7 mouse cellular contexts compared by ENCODE assay signal in the genomic region with DNA sequence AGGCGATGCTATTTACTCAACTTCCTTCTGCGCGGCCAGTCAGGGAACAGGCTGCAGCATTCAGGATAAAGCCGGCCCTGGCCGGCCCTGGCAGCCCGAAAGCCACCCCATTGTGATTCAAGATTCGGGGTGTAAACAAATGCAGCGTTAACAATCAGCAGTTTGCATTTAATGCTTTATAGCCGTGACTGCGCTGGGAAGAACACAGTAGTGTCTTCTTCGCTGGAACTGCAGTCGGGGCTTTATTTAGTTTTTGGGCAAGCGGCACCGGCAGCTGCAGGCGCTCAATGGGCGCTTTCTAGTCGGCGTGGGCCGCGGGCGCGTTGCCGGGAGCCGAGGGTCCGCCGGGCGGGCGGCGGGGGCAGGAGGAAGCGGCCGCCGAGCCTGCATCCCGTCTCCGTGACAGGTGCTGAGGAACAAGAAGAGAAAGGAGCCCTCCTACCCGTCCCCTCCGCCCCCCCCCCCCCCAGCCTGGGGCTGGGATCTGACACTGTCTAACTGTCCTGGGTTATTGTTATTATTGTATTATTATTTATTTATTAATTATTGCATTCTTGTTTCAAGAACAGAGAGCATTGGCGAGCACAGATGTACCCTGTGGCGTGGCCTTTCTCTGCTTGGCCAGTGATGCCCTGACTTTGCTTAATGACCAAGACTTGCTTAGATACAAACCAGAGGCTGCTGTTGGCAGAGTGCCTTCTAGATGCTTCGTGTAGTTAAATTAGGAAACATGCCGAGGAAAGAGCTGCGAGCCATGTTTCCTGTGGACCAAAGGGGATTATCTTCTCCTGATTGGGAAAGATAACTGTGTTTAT. TPM values are rescaled to one million over a fixed set of nuclear protein-coding genes. Genes with fewer than 3 reads are reported as not detected.
DNase-seq lines count a peak whose midpoint lies in the region; ATAC-seq and TF ChIP-seq lines count a peak whose summit lies in the region.

No protein-coding gene starts in this region.

- DNase-seq in brain, embryonic 14.5 days (ENCODE audit: low read depth): peak; percentile 93
- DNase-seq in spleen, postnatal 36 days (ENCODE audit: low spot score in 2 of 2): peak; percentile 11 to 14

- H3K4me2 ChIP-seq in heart, embryonic 11.5 days: peak overlapping the region; percentile 65
- peak overlapping the region; percentile 67 for H3K4me2 ChIP-seq in kidney, embryonic 14.5 days (replicated peaks; ENCODE audit: low read depth, low read length)
- H3K4me2 ChIP-seq in limb, embryonic 12.5 days: peak overlapping the region; percentile 75
- H3K4me2 ChIP-seq in midbrain, embryonic 12.5 days (replicated peaks): peak overlapping the region; percentile 57

- peak overlapping the region; percentile 22 for H3K4me3 ChIP-seq in embryonic fibroblast, embryonic 13.5 days (ENCODE audit: insufficient read depth, low read length)
- H3K4me3 ChIP-seq in heart, embryonic 11.5 days (ENCODE audit: low read depth, low read length): peak overlapping the region; percentile 49
- H3K4me3 ChIP-seq in kidney, embryonic 14.5 days (ENCODE audit: low read length): peak overlapping the region; percentile 36
- H3K4me3 ChIP-seq in limb, embryonic 12.5 days (replicated peaks): peak overlapping the region; percentile 45
- H3K4me3 ChIP-seq in midbrain, embryonic 12.5 days: peak overlapping the region; percentile 42

- no peak overlapping the region for H3K27ac ChIP-seq in embryonic fibroblast, embryonic 13.5 days (ENCODE audit: insufficient read depth, low read length)
- no peak overlapping the region for H3K27ac ChIP-seq in heart, embryonic 11.5 days (ENCODE audit: low read depth, low read length)
- no peak overlapping the region for H3K27ac ChIP-seq in kidney, embryonic 14.5 days (ENCODE audit: low read depth, low read length)
- H3K27ac ChIP-seq in limb, embryonic 12.5 days: no peak overlapping the region
- peak overlapping the region; percentile 90 for H3K27ac ChIP-seq in midbrain, embryonic 12.5 days (replicated peaks)

- H3K36me3 ChIP-seq in heart, embryonic 11.5 days (ENCODE audit: control insufficient read depth, insufficient read depth, low read length): no peaks in the 10 kb centered on the region
- no peaks in the 10 kb centered on the region for H3K36me3 ChIP-seq in kidney, embryonic 14.5 days (ENCODE audit: control insufficient read depth, insufficient read depth, low read length)
- H3K36me3 ChIP-seq in limb, embryonic 12.5 days: no peaks in the 10 kb centered on the region
- no peaks in the 10 kb centered on the region for H3K36me3 ChIP-seq in midbrain, embryonic 12.5 days

- WGBS in heart, embryonic 11.5 days (ENCODE audit: insufficient replicate concordance): under 1% methylated on average over 41 of the region's 41 CpGs
- WGBS in kidney, embryonic 14.5 days: 2% methylated on average over 40 of the region's 41 CpGs
- 3% methylated on average over 41 of the region's 41 CpGs for WGBS in limb, embryonic 12.5 days
- WGBS in midbrain, embryonic 12.5 days: 3% methylated on average over 38 of the region's 41 CpGs

- peak overlapping the region; percentile 72; the same call in 1 of the 2 replicates for H3K9ac ChIP-seq in heart, embryonic 11.5 days (ENCODE audit: low read depth, low read length)
- peak overlapping the region; percentile 48 for H3K9ac ChIP-seq in kidney, embryonic 14.5 days (ENCODE audit: low read depth, low read length)
- peak overlapping the region; percentile 63 for H3K9ac ChIP-seq in limb, embryonic 12.5 days (replicated peaks)
- peak overlapping the region; percentile 64 for H3K9ac ChIP-seq in midbrain, embryonic 12.5 days (replicated peaks)

- no peaks in the 10 kb centered on the region for H3K4me1 ChIP-seq in embryonic fibroblast, embryonic 13.5 days (ENCODE audit: control insufficient read depth, insufficient read depth, low read length)
- H3K4me1 ChIP-seq in heart, embryonic 11.5 days (ENCODE audit: control insufficient read depth, insufficient read depth, low read length): no peaks in the 10 kb centered on the region
- peaks cover 6% of the 10 kb centered on the region; the same call in 1 of the 2 replicates for H3K4me1 ChIP-seq in kidney, embryonic 14.5 days (ENCODE audit: control insufficient read depth, insufficient read depth, low read length)
- peaks cover 5% of the 10 kb centered on the region for H3K4me1 ChIP-seq in limb, embryonic 12.5 days (replicated peaks)
- H3K4me1 ChIP-seq in midbrain, embryonic 12.5 days: peaks cover 5% of the 10 kb centered on the region; the same call in 1 of the 2 replicates

- no peaks in the 10 kb centered on the region for H3K27me3 ChIP-seq in heart, embryonic 11.5 days (ENCODE audit: control insufficient read depth, insufficient read depth, low read length)
- no peaks in the 10 kb centered on the region for H3K27me3 ChIP-seq in kidney, embryonic 14.5 days (ENCODE audit: control insufficient read depth, insufficient read depth, low read length)
- H3K27me3 ChIP-seq in limb, embryonic 12.5 days: peaks cover 32% of the 10 kb centered on the region
- peaks cover 16% of the 10 kb centered on the region; the same call in 1 of the 2 replicates for H3K27me3 ChIP-seq in midbrain, embryonic 12.5 days

- 0 out of 2 replicates have a peak, but pooled peaks have one; percentile 8 for TF ChIP-seq POLR2A in brain, embryonic 14.5 days (IDR thresholded peaks at IDR 0.05; ENCODE audit: borderline replicate concordance, extremely low read depth, insufficient read depth, insufficient read length, poor library complexity, severe bottlenecking)
- TF ChIP-seq POLR2A in embryonic fibroblast, embryonic 13.5 days (IDR thresholded peaks at IDR 0.05; ENCODE audit: low read depth, low read length): no peak

- ATAC-seq in heart, embryonic 11.5 days (replicated peaks; ENCODE audit: insufficient number of reproducible peaks, low FRiP score, low TSS enrichment): 0 out of 2 replicates have a peak, but pooled peaks have one; percentile 55
- ATAC-seq in kidney, embryonic 14.5 days (ENCODE audit: low FRiP score, low TSS enrichment): peak; percentile 73; the same call in 1 of the 2 replicates
- peak; percentile 63; the same call in 1 of the 2 replicates for ATAC-seq in limb, embryonic 12.5 days (ENCODE audit: insufficient number of reproducible peaks, insufficient read depth, low FRiP score, low TSS enrichment, low read depth)
- ATAC-seq in midbrain, embryonic 12.5 days (ENCODE audit: low FRiP score, low read depth): peak; percentile 96

- TF ChIP-seq CTCF in brain, embryonic 14.5 days (IDR thresholded peaks at IDR 0.05; ENCODE audit: borderline replicate concordance, extremely low read depth, insufficient read depth, insufficient read length): no peak
- no peak for TF ChIP-seq CTCF in embryonic fibroblast, embryonic 13.5 days (IDR thresholded peaks at IDR 0.05; ENCODE audit: borderline replicate concordance, insufficient read depth, low read length)

- no peaks in the 10 kb centered on the region for H3K9me3 ChIP-seq in heart, embryonic 11.5 days (replicated peaks; ENCODE audit: control insufficient read depth, low read length)
- H3K9me3 ChIP-seq in kidney, embryonic 14.5 days (ENCODE audit: control insufficient read depth, low read length): no peaks in the 10 kb centered on the region
- no peaks in the 10 kb centered on the region for H3K9me3 ChIP-seq in limb, embryonic 12.5 days
- no peaks in the 10 kb centered on the region for H3K9me3 ChIP-seq in midbrain, embryonic 12.5 days

RNA-seq across cellular contexts. Expression of gene Pik3r1, which starts 33.6 kb away (rescaled TPM):
- 17.7 and 39.7 TPM in 2 replicates for polyA plus RNA-seq in brain, embryonic 14.5 days (2012; rRNA removed)
- polyA plus RNA-seq in embryonic fibroblast, embryonic 13.5 days (2011; ENCODE audit: insufficient read length, low read depth, missing spikeins): 53.1 and 78.3 TPM in 2 replicates
- 11.5 and 16.6 TPM in 2 replicates for polyA plus RNA-seq in heart, embryonic 11.5 days (2014; fragmentation: Nextera tagmentation; extraction: Ambion mirVana)
- polyA plus RNA-seq in kidney, embryonic 14.5 days (2014; fragmentation: Nextera tagmentation; extraction: Ambion mirVana): 34.9 and 63.2 TPM in 2 replicates
- 20.7 and 21.4 TPM in 2 replicates for polyA plus RNA-seq in limb, embryonic 12.5 days (2016; fragmentation: Nextera tagmentation; extraction: Ambion mirVana)
- polyA plus RNA-seq in midbrain, embryonic 12.5 days (2016; fragmentation: Nextera tagmentation; extraction: Ambion mirVana): 22.8 and 25.0 TPM in 2 replicates
